Mouse (Mus musculus) neural tube, embryonic 10.5 days (tissue): ENCODE results near the gene Psmd10.

ENCODE experiments used
- DNase-seq: peaks from one replicate; pipeline ENCODE4 v3.0.0-alpha.2; 2017; ENCODE audit warnings: low spot score; ENCODE audit errors: extremely low spot score

The Psmd10 gene

GRCm38 (mm10) chrX:140956272-140956940 lies at the start of gene Psmd10, which contains the start of gene Atg4a:
Gene Psmd10, minus strand, starts transcription at chrX:140956728.
Gene Atg4a, plus strand, starts transcription at chrX:140956907.
- peak; percentile 84 for DNase-seq

GRCm38 (mm10) chrX:140998885-140999284 lies 42.4 kb upstream of the Psmd10 start:
- no peak for DNase-seq

GRCm38 (mm10) chrX:140997912-140998545 lies 41.5 kb upstream of the Psmd10 start:
- DNase-seq = no peak

DNA sequence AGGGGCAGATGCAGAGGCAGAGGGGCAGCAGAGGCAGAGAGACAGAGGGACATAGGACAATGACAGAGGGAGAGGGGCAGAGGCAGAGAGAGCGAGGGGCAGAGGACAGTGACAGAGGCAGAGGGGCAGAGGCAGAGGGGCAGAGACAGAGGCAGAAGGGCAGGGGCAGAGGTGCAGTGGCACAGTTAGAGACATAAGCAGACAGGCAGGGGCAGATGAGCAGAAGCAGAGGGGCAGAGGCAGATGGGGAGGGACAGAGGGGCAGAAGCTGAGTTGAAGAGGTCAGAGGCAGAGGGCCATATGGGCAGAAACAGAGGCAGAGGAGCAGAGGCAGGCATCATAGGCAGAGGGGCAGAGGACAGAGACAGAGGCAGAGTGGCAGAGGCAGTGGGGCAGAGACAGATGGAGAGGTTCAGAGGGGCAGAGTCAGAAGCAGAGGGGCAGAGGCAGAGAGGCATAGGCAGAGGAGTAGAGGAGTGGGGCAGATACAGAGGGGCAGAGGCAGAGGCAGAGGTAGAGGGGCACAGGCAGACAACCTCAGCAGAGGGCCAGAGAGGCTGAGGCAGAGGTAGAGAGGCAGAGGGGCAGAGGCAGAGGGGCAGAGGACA lies 40.5 kb upstream of the Psmd10 start:
- no peak for DNase-seq

- no peak for DNase-seq
Observed at GRCm38 (mm10) chrX:140985256-140985655, 28.7 kb upstream of the Psmd10 start.

- no peak for DNase-seq
Observed at GRCm38 (mm10) chrX:140984795-140985194, 28.3 kb upstream of the Psmd10 start.

GRCm38 (mm10) chrX:140983206-140983960 lies 26.9 kb upstream of the Psmd10 start:
- DNase-seq = no peak

DNA sequence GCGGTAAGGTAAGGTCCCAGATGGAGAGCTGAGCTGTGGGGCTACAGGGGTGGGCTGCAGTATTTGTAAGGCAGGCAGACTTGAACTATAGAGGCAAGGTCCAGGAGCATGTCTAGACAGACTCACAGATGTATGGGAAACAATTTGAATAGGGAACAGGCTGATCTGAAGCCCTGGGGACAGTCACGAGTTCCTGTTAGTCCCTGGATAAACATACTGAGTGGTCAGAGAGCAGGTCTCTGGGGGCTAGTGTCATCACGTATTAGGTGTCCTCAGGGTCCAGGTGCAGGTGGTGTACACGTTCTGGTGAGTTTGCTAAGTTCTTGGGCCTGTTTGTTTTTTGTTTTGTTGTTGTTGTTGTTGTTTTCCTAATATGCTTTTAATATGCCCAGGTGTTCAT lies 23.6 kb upstream of the Psmd10 start:
- DNase-seq = no peak

GRCm38 (mm10) chrX:140979546-140979945 lies 23.0 kb upstream of the Psmd10 start:
- DNase-seq = no peak

- no peak for DNase-seq
Observed at GRCm38 (mm10) chrX:140978943-140979342, 22.4 kb upstream of the Psmd10 start.

GRCm38 (mm10) chrX:140956959-140957358 lies 431 bp upstream of the Psmd10 start:
- no peak for DNase-seq

DNA sequence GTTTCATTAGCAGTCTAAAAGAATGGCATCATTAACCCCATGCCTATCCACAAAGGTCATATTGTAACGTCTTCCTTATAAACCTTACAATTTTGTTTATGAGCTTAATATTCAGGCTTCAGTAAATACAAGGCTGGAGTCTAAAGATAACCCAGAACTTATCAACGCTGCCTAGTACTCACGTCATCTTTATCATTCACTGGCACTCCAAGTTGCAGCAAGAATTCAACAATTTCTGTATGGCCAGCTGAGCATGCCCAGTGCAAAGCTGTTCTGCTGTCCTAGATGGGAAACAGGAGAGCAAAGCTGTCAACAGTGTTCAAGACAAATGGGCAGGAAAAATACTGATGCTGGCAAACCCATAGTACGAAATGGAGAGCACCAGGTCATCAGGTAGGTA lies 2.9 kb downstream of the Psmd10 start:
- DNase-seq = no peak

GRCm38 (mm10) chrX:140936271-140936670 lies 20.3 kb downstream of the Psmd10 start:
- DNase-seq = no peak

GRCm38 (mm10) chrX:140933263-140933662 lies 23.3 kb downstream of the Psmd10 start:
- no peak for DNase-seq

- no peak for DNase-seq
Observed at GRCm38 (mm10) chrX:140932066-140932465, 24.5 kb downstream of the Psmd10 start.

DNA sequence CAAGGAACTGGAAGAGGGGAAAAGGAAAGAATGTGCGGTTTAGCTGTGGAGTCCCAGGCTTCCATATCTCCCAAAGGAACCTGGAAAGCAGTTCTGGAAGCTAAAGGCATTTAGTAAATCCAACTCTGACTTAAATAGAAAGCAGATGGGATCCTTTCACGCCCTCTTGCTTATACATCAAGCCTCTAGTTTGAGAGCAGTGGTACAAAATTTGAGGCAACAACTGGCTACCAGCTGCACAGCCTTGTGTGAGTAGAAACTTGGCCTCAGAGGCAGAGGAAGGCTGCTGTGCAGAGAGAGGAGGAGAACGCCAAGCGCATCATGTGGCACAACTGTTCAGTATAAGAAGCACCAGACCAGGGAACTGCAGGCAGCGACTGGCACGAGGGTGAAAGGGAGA lies 35.2 kb downstream of the Psmd10 start:
- no peak for DNase-seq

- no peak for DNase-seq
Observed at GRCm38 (mm10) chrX:140907360-140907759, 49.2 kb downstream of the Psmd10 start, which contains the start of gene Vsig1. Gene Vsig1, plus strand, starts transcription at chrX:140907608.

DNA sequence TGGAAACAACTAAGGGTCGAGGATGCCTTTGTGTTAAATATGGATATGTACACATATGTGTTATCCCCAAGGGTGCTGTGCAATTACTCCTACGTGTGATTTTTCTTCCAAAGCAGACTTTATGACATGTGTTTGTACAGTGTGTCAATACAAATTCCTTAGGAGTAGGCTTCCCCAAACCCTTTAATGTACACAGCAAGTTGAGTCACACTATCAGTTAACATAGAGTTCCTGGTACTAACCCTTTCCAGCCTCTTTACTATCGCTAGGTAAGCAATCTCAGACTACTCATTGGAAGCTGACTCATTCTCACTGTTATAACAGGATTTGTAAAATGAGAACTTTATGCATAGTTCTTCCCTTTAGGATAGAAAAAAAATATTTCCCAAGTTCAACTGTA lies 53.0 kb downstream of the Psmd10 start:
- no peak for DNase-seq
